ENCODE assay signal across 8 mouse cellular contexts in the genomic region with DNA sequence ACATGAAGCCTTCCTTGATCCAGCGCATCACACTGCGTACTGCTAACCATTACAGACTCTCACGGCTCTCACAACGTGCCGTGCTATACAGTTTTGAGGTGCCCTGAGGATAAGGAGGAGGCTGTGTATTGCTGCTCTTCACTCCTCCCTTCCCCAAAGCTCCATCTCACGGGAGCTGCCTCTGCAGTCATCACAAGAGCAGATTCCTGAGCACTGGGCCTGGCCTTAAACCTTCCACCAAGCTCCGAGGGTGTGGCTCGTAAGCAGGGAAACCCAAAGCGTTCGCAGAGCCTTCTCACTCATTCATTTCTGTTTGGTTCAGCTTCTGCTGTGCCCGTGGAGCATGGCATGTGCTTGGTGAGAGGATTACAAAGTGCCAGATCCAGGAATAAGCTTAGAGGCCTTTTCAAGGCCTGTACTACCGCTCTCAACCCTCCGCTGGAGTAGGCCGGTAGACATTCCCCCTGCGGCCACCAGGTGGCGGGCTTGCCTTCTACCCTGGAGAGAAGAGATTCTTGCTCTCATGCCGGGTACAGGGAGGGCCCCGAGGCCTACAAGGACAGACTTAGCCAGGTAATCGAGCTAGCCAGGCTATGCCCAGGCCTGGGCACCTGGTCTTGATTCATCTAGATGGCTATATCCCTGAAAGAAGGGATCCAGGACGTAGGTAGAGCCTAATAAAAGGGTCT. TPM values are rescaled to one million over a fixed set of nuclear protein-coding genes. Genes with fewer than 3 reads are reported as not detected.
DNase-seq lines count a peak whose midpoint lies in the region; ATAC-seq and TF ChIP-seq lines count a peak whose summit lies in the region.

No protein-coding gene starts in this region.

- peak overlapping the region; percentile 65 for H3K27ac ChIP-seq in hindbrain, embryonic 15.5 days (replicated peaks)

- POLR2A ChIA-PET in Patski (lab: Charles Lee), result interaction anchor here (0.8 to 1.5 kb wide), 7 partner anchors 19 to 137 kb away, joined by 3 to 6 read pairs (median 4); a partner anchor contains a TSS

- no peaks in the 10 kb centered on the region for H3K27me3 ChIP-seq in Patski
- H3K27me3 ChIP-seq in hindbrain, embryonic 15.5 days, result no peaks in the 10 kb centered on the region

- peaks cover 15% of the 10 kb centered on the region for H3K4me1 ChIP-seq in hindbrain, embryonic 15.5 days (replicated peaks)

- peak overlapping the region; percentile 50 for H3K9ac ChIP-seq in hindbrain, embryonic 15.5 days

- TF ChIP-seq CTCF in Patski (IDR thresholded peaks at IDR 0.05), result no peak

- DNase-seq in Patski (ENCODE audit: low read depth, low spot score), result peak; percentile 65
- DNase-seq in cerebellum, postnatal 14 days, result peak; percentile 98
- peak; percentile 92 to 93 for DNase-seq in frontal cortex, postnatal 36 days (ENCODE audit: low spot score in 2 of 2)
- peak; percentile 90 to 93 for DNase-seq in layer of hippocampus, postnatal 36 days
- peak; percentile 92 for DNase-seq in lung, postnatal 25 days (ENCODE audit: low spot score)
- DNase-seq in retina, postnatal 7 days (ENCODE audit: low read depth, low spot score), result peak; percentile 88
- DNase-seq in urinary bladder, adult 18-20 months (ENCODE audit: low spot score in 2 of 2), result peak; percentile 86 to 91

- H3K4me2 ChIP-seq in hindbrain, embryonic 15.5 days, result no peak overlapping the region

- H3K36me3 ChIP-seq in hindbrain, embryonic 15.5 days, result peaks cover 48% of the 10 kb centered on the region

- peak; percentile 52 for ATAC-seq in Patski
- ATAC-seq in hindbrain, embryonic 15.5 days (ENCODE audit: low FRiP score, low read depth), result peak; percentile 52

- H3K4me3 ChIP-seq in hindbrain, embryonic 15.5 days, result no peak overlapping the region

- in situ Hi-C loops in Patski (cut with MboI; ENCODE audit: low pct_unique_long_range_greater_than_20kb), result loop anchor here (25.0 kb wide), 1 partner anchor 784 kb away; a partner anchor contains a TSS

- 45% methylated on average over 20 of the region's 20 CpGs for WGBS in hindbrain, embryonic 15.5 days

- CTCF ChIA-PET in Patski (lab: Charles Lee), result interaction anchor here (0.7 to 5.0 kb wide), 25 partner anchors 9 to 208 kb away, joined by 3 to 36 read pairs (median 5); a partner anchor contains a TSS

- no peaks in the 10 kb centered on the region for H3K9me3 ChIP-seq in hindbrain, embryonic 15.5 days

RNA-seq across cellular contexts. Expression of a gene that starts 9.8 kb away (rescaled TPM):
- 19.9 TPM for polyA plus RNA-seq in Patski (2021)
- polyA plus RNA-seq in hindbrain, embryonic 15.5 days (2015; fragmentation: Nextera tagmentation; extraction: Ambion mirVana), result 32.6 and 37.3 TPM in 2 replicates
- 10 to 100 TPM; 19.7 to 22.9 TPM for total RNA-seq in layer of hippocampus, postnatal 36 days (2021)

RNA-seq across cellular contexts. Expression of a gene that starts 27.4 kb away (rescaled TPM):
- polyA plus RNA-seq in Patski (2021), result 137 TPM
- 166 and 177 TPM in 2 replicates for polyA plus RNA-seq in hindbrain, embryonic 15.5 days (2015; fragmentation: Nextera tagmentation; extraction: Ambion mirVana)
- 10 to 100 TPM; 77.3 to 77.5 TPM for total RNA-seq in layer of hippocampus, postnatal 36 days (2021)

RNA-seq across cellular contexts. Expression of a gene that starts 39.4 kb away (rescaled TPM):
- polyA plus RNA-seq in Patski (2021), result 117 TPM
- 55.3 and 57.5 TPM in 2 replicates for polyA plus RNA-seq in hindbrain, embryonic 15.5 days (2015; fragmentation: Nextera tagmentation; extraction: Ambion mirVana)
- 10 to 100 TPM; 15.3 to 19.8 TPM for total RNA-seq in layer of hippocampus, postnatal 36 days (2021)

RNA-seq across cellular contexts. Expression of a gene that starts 57.4 kb away (rescaled TPM):
- 0.14 TPM for polyA plus RNA-seq in Patski (2021)
- polyA plus RNA-seq in hindbrain, embryonic 15.5 days (2015; fragmentation: Nextera tagmentation; extraction: Ambion mirVana), result 6.3 TPM in 2 replicates
- 1 to 10 TPM; 1.7 to 2.7 TPM for total RNA-seq in layer of hippocampus, postnatal 36 days (2021)
